Mouse (Mus musculus) left cerebral cortex, postnatal 36 days (tissue): ENCODE measurements around the gene BC035044. TPM values are rescaled to one million over a fixed set of nuclear protein-coding genes. Genes with fewer than 3 reads are reported as not detected.
A peak's percentile ranks its signal among the peaks of the same experiment; 100 is the strongest.
"Not testable (repeated sequence)": the region's sequence is repeated elsewhere in the genome, so short reads cannot be mapped to it uniquely, and the experiment has no call there.

ENCODE experiments used
- DNase-seq, 2 experiments: peaks; one replicate each; pipeline ENCODE4 v3.0.0; 2021 to 2022; ENCODE audit warnings: low spot score in 2 of 2, mixed read lengths in 1 of 2
- intact Hi-C: fragments of 180-260 bp; cut with DNase I; formaldehyde crosslinking; loops from one replicate; pipeline ENCODE4 v1.15.1; 2025
- total RNA-seq, 2 experiments: library from RNA; stranded (reverse); gene quantifications; 2 replicates each; pipeline ENCODE4 v1.2.3; 2021

The BC035044 gene
- total RNA-seq = 1 to 10 TPM; 1.3 to 1.4 TPM

- intact Hi-C loops = loop anchor here (10.0 kb wide), 1 partner anchor 294 kb away; the partner anchor contains the start of gene Clec2d
- no peak for DNase-seq
These were observed at the start of gene BC035044 for GRCm38 (mm10) chr6:128890948-128891355. BC035044 (minus strand) TSS chr6:128891126.

- intact Hi-C loops, DNase-seq: not testable (repeated sequence)
These were observed 45.2 kb upstream of the BC035044 start for GRCm38 (mm10) chr6:128935889-128936665.

GRCm38 (mm10) chr6:128934081-128934480 lies 43.2 kb upstream of the BC035044 start, which contains the start of gene Clec2g:
Clec2g (plus strand) TSS chr6:128934381.
- intact Hi-C loops, DNase-seq: not testable (repeated sequence)

- no peak for DNase-seq
- intact Hi-C loops = no loop called here
These were observed 42.1 kb upstream of the BC035044 start for GRCm38 (mm10) chr6:128933050-128933449.

DNA sequence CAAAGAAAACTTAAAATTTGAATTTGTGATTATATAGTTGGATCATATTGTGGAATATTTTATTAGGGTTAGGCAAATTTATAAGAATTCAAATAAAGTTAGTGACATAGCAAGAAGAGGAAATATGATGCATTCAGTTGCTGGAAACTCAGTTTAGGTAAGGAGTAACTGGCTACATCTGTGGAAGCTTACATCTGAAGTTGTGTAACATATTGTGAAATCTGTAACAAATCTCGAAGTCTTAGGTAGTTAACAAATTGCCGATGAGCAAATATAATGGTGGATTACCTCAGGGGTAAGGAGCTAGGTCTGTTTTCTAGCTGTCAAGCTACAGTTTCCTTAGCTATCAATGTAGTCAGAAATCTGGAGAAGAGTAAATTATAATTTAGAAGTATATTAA lies 26.4 kb upstream of the BC035044 start:
- DNase-seq = no peak
- intact Hi-C loops = no loop called here

DNA sequence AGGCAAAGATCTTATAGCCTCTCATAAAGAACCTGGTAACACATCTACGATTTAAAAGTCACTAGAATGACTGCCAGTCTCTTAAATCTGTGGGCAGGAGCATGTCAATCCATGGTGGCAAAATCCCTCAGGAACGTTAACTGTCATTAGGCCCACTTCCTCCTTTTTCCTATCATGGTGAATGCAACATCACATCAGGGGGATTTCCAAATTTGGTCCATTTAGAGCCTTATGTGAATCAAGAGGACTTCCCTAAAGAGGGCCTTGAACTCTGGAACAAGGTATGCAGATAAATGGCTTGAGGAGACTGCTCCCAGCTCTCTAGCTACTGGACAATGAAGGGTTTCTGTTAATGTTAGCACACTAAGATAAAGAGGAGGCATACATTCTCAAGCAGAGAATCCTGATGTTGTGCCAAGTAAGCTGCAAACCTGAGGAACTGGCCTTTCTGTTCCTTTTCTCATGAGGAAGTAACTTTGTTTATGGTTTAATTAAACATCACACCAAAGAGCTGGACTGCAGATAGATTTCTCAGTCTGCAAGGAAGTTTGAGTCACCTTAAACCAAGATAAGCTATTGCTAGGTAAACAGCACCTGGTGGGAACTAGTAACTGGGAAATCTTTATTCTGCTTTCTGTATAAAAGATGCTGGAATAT lies 22.8 kb upstream of the BC035044 start:
- no peak for DNase-seq
- intact Hi-C loops = no loop called here

DNA sequence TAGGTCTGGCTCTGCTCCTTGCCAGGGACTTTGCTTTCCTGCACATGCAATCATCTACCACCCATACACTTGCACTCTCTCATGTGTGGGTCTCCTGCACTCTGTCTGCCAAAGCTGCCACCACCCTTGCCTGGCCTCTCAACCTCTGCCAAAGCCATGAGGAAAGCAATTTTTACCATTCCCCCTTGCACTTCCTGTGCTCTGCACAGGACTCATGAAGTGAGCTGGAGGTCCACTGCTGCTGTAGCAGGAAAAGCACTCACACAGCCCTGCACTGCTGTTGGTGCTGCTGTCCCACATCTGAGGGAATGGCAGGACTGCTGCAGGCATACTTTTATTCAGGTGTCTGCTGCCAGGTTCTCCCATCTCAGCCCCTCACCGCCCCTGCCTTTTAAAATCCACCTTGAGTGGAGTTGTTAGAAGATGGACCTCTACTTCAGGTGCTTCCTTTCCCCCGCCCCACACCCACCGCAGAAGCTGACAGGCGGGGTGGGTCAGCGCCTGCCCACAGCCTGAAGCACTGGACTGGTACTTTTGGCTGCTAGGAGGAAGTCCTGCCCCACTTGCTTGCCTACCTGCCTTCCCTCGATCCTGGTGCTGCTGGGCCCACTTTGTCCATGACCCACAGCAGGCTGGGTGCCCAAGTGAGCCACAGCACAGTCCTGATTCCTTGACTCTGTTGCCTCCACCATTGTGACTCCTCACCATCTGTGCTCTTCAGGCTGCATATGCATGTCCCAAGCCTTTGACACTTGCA lies 10.0 kb upstream of the BC035044 start:
- intact Hi-C loops, DNase-seq: not testable (repeated sequence)

GRCm38 (mm10) chr6:128900044-128900443 lies 9.1 kb upstream of the BC035044 start:
- DNase-seq = no peak
- intact Hi-C loops = no loop called here

- DNase-seq = no peak
- intact Hi-C loops = loop anchor here (10.0 kb wide), 1 partner anchor 289 kb away; the partner anchor contains the start of gene Clec2d
These were observed 4.6 kb upstream of the BC035044 start for GRCm38 (mm10) chr6:128895404-128896001.

DNA sequence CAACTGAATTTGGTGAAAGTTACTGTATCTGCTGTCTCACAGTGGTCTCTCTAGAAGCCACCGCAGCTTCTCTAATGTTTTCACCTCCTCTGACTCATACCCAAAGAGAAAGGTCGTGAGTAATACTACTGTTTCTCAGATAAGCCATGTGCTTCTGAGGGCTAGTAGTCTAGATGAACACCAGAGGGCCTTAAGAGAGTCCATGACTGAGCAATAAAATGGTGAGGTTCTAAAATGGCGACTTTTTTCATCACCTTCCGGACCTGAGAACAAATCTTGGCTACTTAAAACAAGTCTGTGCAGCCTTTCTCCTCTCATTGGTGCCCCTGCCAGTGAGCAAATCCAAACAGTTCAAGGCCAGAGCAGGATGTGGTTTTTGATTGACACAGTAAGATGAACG lies 2.1 kb downstream of the BC035044 start:
- no peak for DNase-seq
- intact Hi-C loops = loop anchor here (1.0 kb wide), 1 partner anchor 83 kb away; no protein-coding TSS in a partner anchor

DNA sequence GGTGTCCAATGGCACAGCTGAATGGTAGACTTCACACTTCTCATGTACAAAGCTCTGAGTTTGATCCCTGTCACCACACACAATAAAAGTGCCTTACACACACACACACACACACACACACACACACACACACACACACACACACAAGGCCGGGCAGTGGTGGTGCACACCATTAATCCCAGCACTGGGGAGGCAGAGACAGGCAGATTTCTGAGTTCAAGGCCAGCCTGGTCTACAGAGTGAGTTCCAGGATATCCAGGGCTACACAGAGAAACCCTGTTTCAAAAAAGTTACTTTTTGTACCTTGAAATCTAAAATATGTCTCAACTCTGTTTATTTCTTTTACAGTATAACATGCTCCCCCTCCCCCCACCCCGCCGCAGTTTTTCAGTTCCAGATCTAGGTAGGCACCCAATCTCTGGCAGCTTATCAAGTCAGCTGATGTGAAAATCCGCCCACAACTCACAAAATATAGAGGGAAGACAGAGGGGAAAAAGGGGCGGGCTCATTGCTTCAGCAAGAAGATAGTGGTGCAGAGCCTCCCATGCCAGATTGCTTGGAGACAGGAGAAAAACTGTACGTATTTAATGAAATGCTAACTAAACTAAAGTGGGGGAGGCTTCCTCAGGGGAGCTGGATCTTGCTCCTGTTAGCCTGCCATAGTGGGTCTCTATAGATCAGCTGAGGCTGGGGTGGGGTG lies 3.7 kb downstream of the BC035044 start, which contains the start of gene Clec2i:
Gene Clec2i, plus strand, starts transcription at position 498 of the 700 bp plus-strand sequence.
- intact Hi-C loops = not testable (repeated sequence)
- DNase-seq = peak; percentile 6 to 16

GRCm38 (mm10) chr6:128871910-128872610 lies 18.9 kb downstream of the BC035044 start:
- DNase-seq = no peak
- intact Hi-C loops = loop anchor here (5.0 kb wide), 1 partner anchor 95 kb away; no protein-coding TSS in a partner anchor

- DNase-seq = no peak
These were observed 22.1 kb downstream of the BC035044 start for GRCm38 (mm10) chr6:128868861-128869260.

DNA sequence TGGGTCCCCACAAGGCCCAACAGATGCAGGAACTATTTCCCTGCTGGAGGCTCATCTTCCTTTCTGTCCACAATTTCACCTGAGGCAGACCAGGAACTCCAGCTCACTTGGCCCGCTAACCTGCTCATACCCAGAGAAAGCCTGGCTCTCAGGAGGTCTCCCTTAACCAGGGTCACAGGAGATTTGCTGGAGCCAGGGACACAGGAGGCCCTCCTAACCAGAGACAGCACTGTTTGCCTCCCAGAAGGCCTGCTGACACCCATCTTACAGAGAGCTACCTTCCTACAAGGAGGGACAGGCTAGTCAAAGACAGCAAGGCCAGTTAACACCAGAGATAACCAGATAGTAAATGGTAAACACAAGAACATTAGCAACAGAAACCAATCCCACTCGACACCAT lies 33.0 kb downstream of the BC035044 start:
- intact Hi-C loops = no loop called here
- no peak for DNase-seq

More at GRCm38 (mm10) chr6:128868861-128869260, 22.1 kb downstream of the BC035044 start:
- intact Hi-C loops = no loop called here

DNA sequence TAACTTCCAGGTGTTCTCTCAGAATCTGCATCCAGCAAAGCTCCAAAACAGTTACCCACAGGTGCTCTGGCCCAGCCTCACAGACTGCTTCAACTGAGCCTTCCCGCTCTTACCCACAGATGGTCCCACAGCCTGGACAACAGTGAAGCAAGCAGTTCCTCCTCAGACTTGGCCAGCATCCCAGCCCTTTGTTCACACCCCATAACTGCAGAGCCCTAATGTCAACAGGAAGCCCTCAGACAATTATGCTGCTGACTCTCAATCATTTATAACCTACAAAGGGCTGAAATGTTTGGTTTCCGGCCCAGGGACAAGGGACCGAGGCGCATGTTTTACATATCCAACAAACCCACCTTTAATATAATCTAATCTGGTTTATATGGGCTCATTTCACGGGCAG lies 34.7 kb downstream of the BC035044 start:
- intact Hi-C loops = no loop called here
- DNase-seq = peak in 1 of 2 experiments; percentile 35

DNA sequence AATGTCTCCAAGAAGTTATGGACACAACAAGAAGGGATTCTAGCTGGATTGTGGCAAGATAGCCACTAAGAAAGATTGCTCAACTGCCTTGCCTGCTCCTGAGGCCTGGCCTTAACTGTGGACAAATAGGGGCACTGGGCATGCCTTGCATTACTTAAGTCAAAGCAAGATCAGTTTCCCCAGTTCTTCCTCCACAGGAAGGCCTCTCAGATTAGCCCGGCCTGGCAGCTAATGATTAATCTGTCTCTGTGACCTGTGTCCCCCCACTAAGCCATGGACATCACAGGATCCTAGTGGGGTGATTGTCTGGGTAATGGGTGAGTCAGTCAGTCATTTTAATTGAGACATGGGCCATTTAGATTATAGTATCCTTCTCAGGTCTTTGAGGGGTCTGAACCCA lies 35.4 kb downstream of the BC035044 start:
- intact Hi-C loops = no loop called here
- no peak for DNase-seq

DNA sequence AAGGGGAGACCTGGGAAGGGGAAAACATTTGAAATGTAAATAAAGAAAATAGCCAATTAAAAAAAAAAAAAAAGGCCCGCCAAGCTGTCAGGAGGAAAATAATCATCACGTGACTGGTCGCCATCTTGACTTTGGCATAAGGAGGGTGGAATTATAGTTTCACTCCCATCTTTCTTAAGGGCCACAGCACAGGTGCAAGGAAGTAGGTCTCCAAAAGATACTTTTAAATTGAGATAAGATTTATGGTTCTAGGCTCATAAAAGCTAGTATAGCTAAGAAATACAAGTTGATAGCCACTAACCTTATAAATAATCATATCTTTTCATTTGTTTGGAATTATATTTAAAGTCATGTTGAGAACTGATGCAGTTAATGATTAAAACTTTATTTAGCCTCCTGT lies 36.0 kb downstream of the BC035044 start:
- intact Hi-C loops = loop anchor here (1.0 to 5.0 kb wide), 3 partner anchors 212 to 512 kb away; no protein-coding TSS in a partner anchor
- DNase-seq = no peak
